Mouse (Mus musculus): Measurements from ENCODE around the gene Pip5kl1. TPM values are rescaled to one million over a fixed set of nuclear protein-coding genes. Genes with fewer than 3 reads are reported as not detected.

The Pip5kl1 gene
- 0.22 TPM in 1 of 2 replicates, not detected in the other for polyA plus RNA-seq (2015; fragmentation: Nextera tagmentation; extraction: Ambion mirVana)

GRCm38 (mm10) chr2:32574497-32574896 lies at the start of gene Pip5kl1:
Pip5kl1 (plus strand) TSS chr2:32574797.
- no peak for ATAC-seq (ENCODE audit: insufficient read depth)
- H3K9me3 ChIP-seq (replicated peaks), result no peaks in the 10 kb centered on the region
- 67% methylated on average over 6 of the region's 6 CpGs for WGBS (ENCODE audit: insufficient replicate concordance)
- peak within 1 kb of the TSS; percentile 73 for H3K4me2 ChIP-seq
- peaks cover 14% of the 10 kb centered on the region; the same call in 1 of the 2 replicates for H3K36me3 ChIP-seq (replicated peaks)
- H3K27ac ChIP-seq (replicated peaks), result no peak within 1 kb of the TSS
- H3K4me3 ChIP-seq (replicated peaks), result peak within 1 kb of the TSS; percentile 39
- peaks cover 45% of the 10 kb centered on the region for H3K27me3 ChIP-seq
- H3K4me1 ChIP-seq (replicated peaks), result peaks cover 33% of the 10 kb centered on the region
- no peak within 1 kb of the TSS for H3K9ac ChIP-seq

- Histone ChIP-seq H3K9ac (no peak overlapping the region), H3K36me3 (replicated peaks) (no peaks in the 10 kb centered on the region), H3K27me3 (no peaks in the 10 kb centered on the region), H3K4me1 (replicated peaks) (peaks cover 12% of the 10 kb centered on the region; the same call in 1 of the 2 replicates), H3K27ac (replicated peaks) (no peak overlapping the region), H3K4me2 (no peak overlapping the region), H3K9me3 (replicated peaks) (no peaks in the 10 kb centered on the region), H3K4me3 (replicated peaks) (no peak overlapping the region)
- ATAC-seq (ENCODE audit: insufficient read depth), result no peak
- WGBS (ENCODE audit: insufficient replicate concordance), result 73% methylated on average over 12 of the region's 12 CpGs
Measured at GRCm38 (mm10) chr2:32525816-32526215, 48.8 kb upstream of the Pip5kl1 start.

DNA sequence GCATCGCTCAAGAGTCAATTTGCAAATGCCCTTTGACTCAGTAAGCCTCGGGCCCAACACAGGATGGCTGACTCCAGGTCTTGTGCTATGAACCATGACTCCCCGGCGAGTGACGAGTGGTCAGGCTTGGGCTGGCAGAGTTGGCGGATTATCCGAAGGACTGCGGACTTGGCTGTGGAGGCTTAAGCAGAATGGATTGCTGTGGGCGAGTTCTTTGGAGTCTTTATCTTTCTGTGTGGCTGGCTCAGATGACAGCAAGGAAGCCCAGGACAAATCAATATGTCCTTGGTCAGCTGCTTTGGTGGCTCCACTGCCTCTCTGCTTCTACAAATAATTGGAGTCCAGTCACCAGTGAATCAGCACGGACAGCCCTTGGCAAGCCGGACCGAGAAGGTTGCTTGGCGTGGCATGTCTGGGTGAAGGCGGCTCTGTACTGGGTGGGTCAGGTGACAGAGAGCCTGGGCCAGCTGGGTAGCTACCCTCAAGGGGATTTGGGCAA lies 47.1 kb upstream of the Pip5kl1 start:
- no peaks in the 10 kb centered on the region for H3K27me3 ChIP-seq
- no peaks in the 10 kb centered on the region for H3K9me3 ChIP-seq (replicated peaks)
- H3K4me1 ChIP-seq (replicated peaks), result peaks cover 12% of the 10 kb centered on the region; the same call in 1 of the 2 replicates
- ATAC-seq (ENCODE audit: insufficient read depth), result no peak
- no peak overlapping the region for H3K4me3 ChIP-seq (replicated peaks)
- H3K36me3 ChIP-seq (replicated peaks), result no peaks in the 10 kb centered on the region
- no peak overlapping the region for H3K27ac ChIP-seq (replicated peaks)
- 64% methylated on average over 14 of the region's 14 CpGs for WGBS (ENCODE audit: insufficient replicate concordance)
- H3K4me2 ChIP-seq, result no peak overlapping the region; the same call in 1 of the 2 replicates
- H3K9ac ChIP-seq, result no peak overlapping the region

DNA sequence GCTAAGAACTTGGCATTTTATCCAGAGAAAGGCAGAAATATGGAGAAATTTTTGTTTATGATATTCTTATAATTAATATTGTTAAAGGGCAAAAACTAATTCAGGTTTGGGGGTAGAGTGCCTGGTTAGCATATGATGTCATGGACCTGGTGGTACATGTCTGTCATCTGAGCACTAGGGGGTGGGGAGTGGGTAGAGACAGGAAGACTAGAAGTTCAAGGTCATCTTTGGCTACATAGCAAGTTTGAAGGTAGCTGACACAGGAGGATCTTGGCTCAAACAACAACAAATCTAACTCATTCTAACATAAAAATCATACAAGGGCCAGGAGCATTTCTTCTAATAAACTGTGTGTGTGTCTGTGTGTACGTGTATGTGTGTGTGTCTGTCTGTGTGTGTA lies 46.3 kb upstream of the Pip5kl1 start:
- H3K27me3 ChIP-seq, result peaks cover 3% of the 10 kb centered on the region
- peaks cover 12% of the 10 kb centered on the region; the same call in 1 of the 2 replicates for H3K4me1 ChIP-seq (replicated peaks)
- WGBS (ENCODE audit: insufficient replicate concordance), result 56% methylated on average over 1 of the region's 1 CpGs
- H3K36me3 ChIP-seq (replicated peaks), result no peaks in the 10 kb centered on the region
- no peak overlapping the region for H3K9ac ChIP-seq
- no peak overlapping the region for H3K4me2 ChIP-seq
- no peak overlapping the region for H3K27ac ChIP-seq (replicated peaks)
- H3K9me3 ChIP-seq (replicated peaks), result no peaks in the 10 kb centered on the region
- no peak for ATAC-seq (ENCODE audit: insufficient read depth)
- H3K4me3 ChIP-seq (replicated peaks), result no peak overlapping the region

- Histone ChIP-seq H3K9ac (no peak overlapping the region), H3K27ac (replicated peaks) (no peak overlapping the region), H3K27me3 (peaks cover 19% of the 10 kb centered on the region), H3K36me3 (replicated peaks) (no peaks in the 10 kb centered on the region), H3K9me3 (replicated peaks) (no peaks in the 10 kb centered on the region), H3K4me2 (no peak overlapping the region), H3K4me1 (replicated peaks) (peaks cover 19% of the 10 kb centered on the region), H3K4me3 (replicated peaks) (no peak overlapping the region)
- WGBS (ENCODE audit: insufficient replicate concordance), result 21% methylated on average over 2 of the region's 2 CpGs
- no peak for ATAC-seq (ENCODE audit: insufficient read depth)
Measured at GRCm38 (mm10) chr2:32530479-32530878, 44.1 kb upstream of the Pip5kl1 start.

GRCm38 (mm10) chr2:32533163-32533562 lies 41.4 kb upstream of the Pip5kl1 start:
- Histone ChIP-seq H3K4me1 (replicated peaks) (peaks cover 38% of the 10 kb centered on the region), H3K4me3 (replicated peaks) (no peak overlapping the region), H3K27ac (replicated peaks) (no peak overlapping the region), H3K36me3 (replicated peaks) (no peaks in the 10 kb centered on the region), H3K9me3 (replicated peaks) (no peaks in the 10 kb centered on the region), H3K9ac (no peak overlapping the region), H3K4me2 (no peak overlapping the region), H3K27me3 (peaks cover 46% of the 10 kb centered on the region)
- no peak for ATAC-seq (ENCODE audit: insufficient read depth)
- WGBS (ENCODE audit: insufficient replicate concordance), result 71% methylated on average over 2 of the region's 2 CpGs

DNA sequence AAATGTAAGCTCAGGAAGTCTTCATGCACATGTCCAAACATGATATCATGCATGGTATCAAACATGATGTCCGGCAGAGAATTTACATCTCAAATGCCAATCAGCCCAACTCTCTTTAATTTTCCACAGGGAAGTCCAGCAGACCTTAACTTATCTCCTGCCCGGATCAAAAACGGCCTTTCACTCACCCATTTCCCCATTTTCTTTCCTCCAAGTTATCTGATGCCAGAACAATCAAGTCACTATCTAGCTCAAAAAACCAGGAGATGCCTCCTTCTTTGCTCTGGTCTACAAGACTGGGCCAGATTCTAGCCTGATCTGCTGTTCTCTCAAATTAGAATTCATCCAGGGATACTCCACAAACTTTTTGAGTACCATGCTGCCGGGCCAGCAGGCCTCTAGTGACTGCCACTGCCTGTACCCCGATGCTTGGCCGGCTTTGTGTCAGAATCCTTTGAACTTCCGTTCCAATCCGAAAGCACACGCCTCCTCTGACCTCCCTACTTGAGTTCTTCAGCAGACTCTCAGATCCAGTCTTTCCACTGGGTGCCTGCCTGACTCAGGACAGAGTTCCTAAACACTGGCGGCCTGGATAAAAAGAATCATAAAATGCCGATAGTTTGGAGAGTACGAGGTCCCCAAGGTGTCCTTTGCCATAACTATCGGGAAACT lies 40.4 kb upstream of the Pip5kl1 start:
- no peak for ATAC-seq (ENCODE audit: insufficient read depth)
- Histone ChIP-seq H3K27ac (replicated peaks) (peak overlapping the region; percentile 34), H3K4me1 (replicated peaks) (peaks cover 38% of the 10 kb centered on the region), H3K27me3 (peaks cover 56% of the 10 kb centered on the region), H3K9me3 (replicated peaks) (no peaks in the 10 kb centered on the region), H3K4me3 (replicated peaks) (peak overlapping the region; percentile 78), H3K36me3 (replicated peaks) (no peaks in the 10 kb centered on the region), H3K4me2 (peak overlapping the region; percentile 100), H3K9ac (peak overlapping the region; percentile 52)
- 9% methylated on average over 13 of the region's 13 CpGs for WGBS (ENCODE audit: insufficient replicate concordance)

DNA sequence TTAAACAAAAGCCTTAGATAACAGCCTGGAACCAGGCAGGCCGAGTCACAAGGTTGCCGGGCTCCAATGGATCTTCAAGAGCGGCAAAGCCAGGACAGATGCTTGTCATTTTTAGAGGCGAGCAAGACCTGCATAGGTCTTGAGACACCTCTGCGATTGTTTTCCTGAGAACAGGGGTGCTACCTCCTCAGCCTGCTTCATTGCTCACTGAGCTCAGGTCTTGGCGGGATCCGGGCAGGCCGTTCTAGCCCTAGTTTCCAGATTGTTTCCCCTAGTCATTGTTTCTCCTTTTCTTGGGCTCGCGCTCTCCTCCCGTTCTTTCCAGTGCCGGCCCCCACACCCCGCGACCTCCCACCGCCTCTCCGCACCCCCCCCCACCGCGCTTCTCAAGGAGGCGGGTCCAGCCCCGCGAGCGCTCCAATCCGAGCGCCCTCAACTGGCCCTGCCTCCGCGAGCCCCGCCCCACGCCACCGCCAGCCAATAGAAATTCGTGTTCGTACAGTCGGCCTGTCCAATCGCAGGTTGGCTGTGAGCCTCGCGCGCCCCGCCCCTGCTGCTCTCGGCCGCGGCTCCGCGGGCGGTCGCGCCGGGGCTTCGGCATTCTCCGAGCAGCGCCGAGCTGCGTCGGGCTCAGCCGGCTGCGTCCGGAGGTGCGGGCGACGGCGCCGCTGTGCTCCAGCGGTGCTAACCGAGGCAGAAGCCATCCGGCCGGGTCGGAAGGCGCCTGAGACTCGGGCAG lies 39.7 kb upstream of the Pip5kl1 start, which contains the start of gene Fam102a:
Gene Fam102a (plus strand): TSS at position 600 of the 739 bp plus-strand sequence.
- Histone ChIP-seq H3K4me1 (replicated peaks) (peaks cover 38% of the 10 kb centered on the region), H3K27ac (replicated peaks) (peak within 1 kb of the TSS; percentile 81), H3K36me3 (replicated peaks) (no peaks in the 10 kb centered on the region), H3K4me3 (replicated peaks) (peak within 1 kb of the TSS; percentile 78), H3K9ac (peak within 1 kb of the TSS; percentile 75), H3K9me3 (replicated peaks) (no peaks in the 10 kb centered on the region), H3K4me2 (peak within 1 kb of the TSS; percentile 100), H3K27me3 (peaks cover 63% of the 10 kb centered on the region)
- peak; percentile 91 for ATAC-seq (ENCODE audit: insufficient read depth)
- under 1% methylated on average over 65 of the region's 67 CpGs for WGBS (ENCODE audit: insufficient replicate concordance)

- 0% methylated on average over 56 of the region's 56 CpGs for WGBS (ENCODE audit: insufficient replicate concordance)
Measured at GRCm38 (mm10) chr2:32535501-32535991, 39.1 kb upstream of the Pip5kl1 start.

GRCm38 (mm10) chr2:32536086-32536633 lies 38.4 kb upstream of the Pip5kl1 start:
- no peak for ATAC-seq (ENCODE audit: insufficient read depth)
- 3% methylated on average over 14 of the region's 14 CpGs for WGBS (ENCODE audit: insufficient replicate concordance)
- Histone ChIP-seq H3K9me3 (replicated peaks) (no peaks in the 10 kb centered on the region), H3K4me3 (replicated peaks) (peak overlapping the region; percentile 78), H3K27me3 (peaks cover 67% of the 10 kb centered on the region), H3K9ac (peak overlapping the region; percentile 75), H3K36me3 (replicated peaks) (no peaks in the 10 kb centered on the region), H3K27ac (replicated peaks) (peak overlapping the region; percentile 81; the same call in 1 of the 2 replicates), H3K4me1 (replicated peaks) (peaks cover 38% of the 10 kb centered on the region), H3K4me2 (peak overlapping the region; percentile 100)

More at GRCm38 (mm10) chr2:32535501-32535991, 39.1 kb upstream of the Pip5kl1 start:
- Histone ChIP-seq H3K4me3 (replicated peaks) (peak overlapping the region; percentile 78), H3K36me3 (replicated peaks) (no peaks in the 10 kb centered on the region), H3K27ac (replicated peaks) (peak overlapping the region; percentile 81), H3K9ac (peak overlapping the region; percentile 75), H3K9me3 (replicated peaks) (no peaks in the 10 kb centered on the region), H3K4me1 (replicated peaks) (peaks cover 38% of the 10 kb centered on the region), H3K27me3 (peaks cover 67% of the 10 kb centered on the region), H3K4me2 (peak overlapping the region; percentile 100)
- peak; percentile 68 for ATAC-seq (ENCODE audit: insufficient read depth)
